In the genomic region with DNA sequence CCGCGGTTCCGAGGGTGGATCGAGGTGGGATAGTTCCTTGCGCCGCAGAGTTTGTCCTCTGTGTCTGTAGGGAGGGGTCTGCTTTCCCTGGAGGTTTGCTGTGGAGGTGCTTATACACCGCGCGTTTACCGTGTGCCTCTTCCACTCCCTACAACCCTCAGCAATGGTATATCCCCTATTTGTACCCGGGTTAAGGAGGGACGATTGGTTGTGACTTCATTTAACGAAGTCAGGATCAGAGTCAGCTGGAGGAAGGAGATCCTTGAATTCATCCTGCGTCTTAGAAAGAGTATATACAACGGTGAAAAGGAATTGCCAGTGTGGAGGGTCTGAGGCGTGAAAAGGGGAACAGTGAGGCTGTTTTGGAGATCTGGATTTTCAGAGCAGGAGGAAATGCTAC, we compare ENCODE assay signal across 8 mouse cellular contexts. TPM values are rescaled to one million over a fixed set of nuclear protein-coding genes. Genes with fewer than 3 reads are reported as not detected.
A peak's percentile ranks its signal among the peaks of the same experiment; 100 is the strongest.
DNase-seq lines count a peak whose midpoint lies in the region; ATAC-seq and TF ChIP-seq lines count a peak whose summit lies in the region.

No protein-coding gene starts in this region.

- no peak for TF ChIP-seq EP300 in stomach, postnatal 0 days (optimal IDR thresholded peaks at IDR 0.05)

- WGBS in cerebellum, adult 2 months: 3% methylated on average over 16 of the region's 16 CpGs
- 3% methylated on average over 16 of the region's 16 CpGs for WGBS in thymus, adult 2 months
- under 1% methylated on average over 16 of the region's 16 CpGs for WGBS in liver, embryonic 12.5 days (ENCODE audit: insufficient replicate concordance)
- WGBS in stomach, postnatal 0 days: under 1% methylated on average over 16 of the region's 16 CpGs

- peak overlapping the region; percentile 92 for H3K4me3 ChIP-seq in cerebellum, adult 2 months (replicated peaks; ENCODE audit: insufficient read depth, low read depth, low read length)
- H3K4me3 ChIP-seq in thymus, adult 2 months (ENCODE audit: control insufficient read depth, insufficient read depth, low read length): peak overlapping the region; percentile 81
- H3K4me3 ChIP-seq in liver, embryonic 12.5 days: peak overlapping the region; percentile 77
- H3K4me3 ChIP-seq in stomach, postnatal 0 days (ENCODE audit: low read depth, low read length): peak overlapping the region; percentile 79

- H3K27ac ChIP-seq in cerebellum, adult 2 months (ENCODE audit: insufficient read depth, low read length): no peak overlapping the region
- H3K27ac ChIP-seq in thymus, adult 2 months (ENCODE audit: control insufficient read depth, insufficient read depth, low read length): no peak overlapping the region
- peak overlapping the region; percentile 89 for H3K27ac ChIP-seq in liver, embryonic 12.5 days
- peak overlapping the region; percentile 91 for H3K27ac ChIP-seq in stomach, postnatal 0 days (replicated peaks)

- peaks cover 4% of the 10 kb centered on the region for H3K36me3 ChIP-seq in thymus, adult 2 months (ENCODE audit: control insufficient read depth, insufficient read depth, low read length)
- H3K36me3 ChIP-seq in liver, embryonic 12.5 days: peaks cover 24% of the 10 kb centered on the region
- no peaks in the 10 kb centered on the region; the same call in 1 of the 2 replicates for H3K36me3 ChIP-seq in stomach, postnatal 0 days (ENCODE audit: control insufficient read depth, insufficient read depth, low read length)

- H3K4me1 ChIP-seq in cerebellum, adult 2 months (ENCODE audit: control insufficient read depth, insufficient read depth, low read length): 0 out of 2 replicates have a peak, but pooled peaks cover 2% of the 10 kb centered on the region
- peaks cover 24% of the 10 kb centered on the region for H3K4me1 ChIP-seq in thymus, adult 2 months (replicated peaks; ENCODE audit: control insufficient read depth, insufficient read depth, low read length)
- H3K4me1 ChIP-seq in liver, embryonic 12.5 days: peaks cover 42% of the 10 kb centered on the region
- H3K4me1 ChIP-seq in stomach, postnatal 0 days (replicated peaks; ENCODE audit: control insufficient read depth, insufficient read depth): peaks cover 6% of the 10 kb centered on the region

- peak overlapping the region; percentile 91 for H3K4me2 ChIP-seq in liver, embryonic 12.5 days
- H3K4me2 ChIP-seq in stomach, postnatal 0 days (replicated peaks; ENCODE audit: low read depth): peak overlapping the region; percentile 96

- TF ChIP-seq POLR2A in cerebellum, adult 2 months (IDR thresholded peaks at IDR 0.05; ENCODE audit: borderline replicate concordance, insufficient read depth, low read length): no peak
- TF ChIP-seq POLR2A in thymus, adult 2 months (IDR thresholded peaks at IDR 0.05; ENCODE audit: control insufficient read depth, extremely low read depth, insufficient read depth, low read length, poor library complexity): no peak

- H3K9me3 ChIP-seq in liver, embryonic 12.5 days (replicated peaks): no peaks in the 10 kb centered on the region
- no peaks in the 10 kb centered on the region for H3K9me3 ChIP-seq in stomach, postnatal 0 days (ENCODE audit: control insufficient read depth, low read length)

- no peak for TF ChIP-seq CTCF in cerebellum, adult 2 months (IDR thresholded peaks at IDR 0.05; ENCODE audit: borderline replicate concordance, insufficient read depth, low read depth, low read length)
- no peak for TF ChIP-seq CTCF in thymus, adult 2 months (IDR thresholded peaks at IDR 0.05; ENCODE audit: borderline replicate concordance, control insufficient read depth, extremely low read depth, insufficient read depth, low read length, poor library complexity)
- TF ChIP-seq CTCF in stomach, postnatal 0 days (IDR thresholded peaks at IDR 0.05; ENCODE audit: low read depth): no peak

- peak overlapping the region; percentile 79 for H3K9ac ChIP-seq in liver, embryonic 12.5 days
- peak overlapping the region; percentile 85 for H3K9ac ChIP-seq in stomach, postnatal 0 days (ENCODE audit: low read length)

- no peak; the same call in 1 of the 2 replicates for ATAC-seq in liver, embryonic 12.5 days
- no peak for ATAC-seq in stomach, postnatal 0 days (ENCODE audit: low FRiP score, low TSS enrichment)

- DNase-seq in cerebellum, adult 2 months: no peak
- no peak for DNase-seq in cerebellum, postnatal 36 days
- no peak for DNase-seq in thymus, adult 2 months
- no peak for DNase-seq in thymus, adult 18-20 months
- no peak for DNase-seq in stomach, postnatal 0 days (ENCODE audit: low spot score)
- no peak for DNase-seq in cerebellum, adult 9-10 months
- no peak for DNase-seq in adrenal gland, adult 2 months

- no peaks in the 10 kb centered on the region for H3K27me3 ChIP-seq in cerebellum, adult 2 months (ENCODE audit: control insufficient read depth, insufficient read depth, low read length)
- H3K27me3 ChIP-seq in thymus, adult 2 months (ENCODE audit: control insufficient read depth, insufficient read depth, low read length): no peaks in the 10 kb centered on the region
- H3K27me3 ChIP-seq in liver, embryonic 12.5 days (replicated peaks): peaks cover 11% of the 10 kb centered on the region
- no peaks in the 10 kb centered on the region for H3K27me3 ChIP-seq in stomach, postnatal 0 days (ENCODE audit: control insufficient read depth, insufficient read depth, low read length)

RNA-seq across cellular contexts. Expression of gene Brms1, which starts 0.4 kb away (rescaled TPM):
- 17.6 and 20.8 TPM in 2 replicates for polyA plus RNA-seq in cerebellum, adult 2 months (2012; rRNA removed)
- 54.2 and 61.4 TPM in 2 replicates for polyA plus RNA-seq in thymus, adult 2 months (2012; rRNA removed)
- polyA plus RNA-seq in liver, embryonic 12.5 days (2016; fragmentation: Nextera tagmentation; extraction: Ambion mirVana): 40.4 TPM in 2 replicates
- polyA plus RNA-seq in stomach, postnatal 0 days (2015; fragmentation: Nextera tagmentation; extraction: Ambion mirVana): 42.3 and 45.6 TPM in 2 replicates
- 10 to 100 TPM; 28.5 to 28.8 TPM for total RNA-seq in adrenal gland, adult 2 months (2021)
- 30.3 and 36.2 TPM in 2 replicates for polyA plus RNA-seq in adrenal gland, adult 2 months (2012; rRNA removed)

RNA-seq across cellular contexts. Expression of gene AC124502.3, which starts 2.9 kb away (rescaled TPM):
- polyA plus RNA-seq in cerebellum, adult 2 months (2012; rRNA removed): 5.0 and 5.7 TPM in 2 replicates
- polyA plus RNA-seq in thymus, adult 2 months (2012; rRNA removed): 1.1 and 1.4 TPM in 2 replicates
- 0.20 and 0.23 TPM in 2 replicates for polyA plus RNA-seq in liver, embryonic 12.5 days (2016; fragmentation: Nextera tagmentation; extraction: Ambion mirVana)
- 0.24 and 1.1 TPM in 2 replicates for polyA plus RNA-seq in stomach, postnatal 0 days (2015; fragmentation: Nextera tagmentation; extraction: Ambion mirVana)
- total RNA-seq in adrenal gland, adult 2 months (2021): 1 to 10 TPM; 1.6 to 2.6 TPM
- polyA plus RNA-seq in adrenal gland, adult 2 months (2012; rRNA removed): 0.55 and 0.89 TPM in 2 replicates

RNA-seq across cellular contexts. Expression of gene B4gat1, which starts 3.0 kb away (rescaled TPM):
- polyA plus RNA-seq in cerebellum, adult 2 months (2012; rRNA removed): 104 and 108 TPM in 2 replicates
- polyA plus RNA-seq in thymus, adult 2 months (2012; rRNA removed): 23.8 and 25.1 TPM in 2 replicates
- 10.9 and 13.2 TPM in 2 replicates for polyA plus RNA-seq in liver, embryonic 12.5 days (2016; fragmentation: Nextera tagmentation; extraction: Ambion mirVana)
- 22.3 and 23.6 TPM in 2 replicates for polyA plus RNA-seq in stomach, postnatal 0 days (2015; fragmentation: Nextera tagmentation; extraction: Ambion mirVana)
- 10 to 100 TPM; 27.8 to 44.9 TPM for total RNA-seq in adrenal gland, adult 2 months (2021)
- polyA plus RNA-seq in adrenal gland, adult 2 months (2012; rRNA removed): 49.9 and 51.8 TPM in 2 replicates

RNA-seq across cellular contexts. Expression of gene Rin1, which starts 8.7 kb away (rescaled TPM):
- 2.8 and 3.7 TPM in 2 replicates for polyA plus RNA-seq in cerebellum, adult 2 months (2012; rRNA removed)
- 7.1 and 8.8 TPM in 2 replicates for polyA plus RNA-seq in thymus, adult 2 months (2012; rRNA removed)
- polyA plus RNA-seq in liver, embryonic 12.5 days (2016; fragmentation: Nextera tagmentation; extraction: Ambion mirVana): 0.50 and 0.92 TPM in 2 replicates
- 2.6 TPM in 2 replicates for polyA plus RNA-seq in stomach, postnatal 0 days (2015; fragmentation: Nextera tagmentation; extraction: Ambion mirVana)
- 1 to 10 TPM; 3.1 to 9.6 TPM for total RNA-seq in adrenal gland, adult 2 months (2021)
- 8.8 and 11.6 TPM in 2 replicates for polyA plus RNA-seq in adrenal gland, adult 2 months (2012; rRNA removed)

RNA-seq across cellular contexts. Expression of gene Slc29a2, which starts 17.9 kb away (rescaled TPM):
- 23.8 and 24.0 TPM in 2 replicates for polyA plus RNA-seq in cerebellum, adult 2 months (2012; rRNA removed)
- 12.7 and 14.6 TPM in 2 replicates for polyA plus RNA-seq in thymus, adult 2 months (2012; rRNA removed)
- 3.3 and 3.8 TPM in 2 replicates for polyA plus RNA-seq in liver, embryonic 12.5 days (2016; fragmentation: Nextera tagmentation; extraction: Ambion mirVana)
- polyA plus RNA-seq in stomach, postnatal 0 days (2015; fragmentation: Nextera tagmentation; extraction: Ambion mirVana): 1.7 and 1.8 TPM in 2 replicates
- total RNA-seq in adrenal gland, adult 2 months (2021): 1 to 10 TPM; 4.3 to 6.9 TPM
- 12.6 and 13.4 TPM in 2 replicates for polyA plus RNA-seq in adrenal gland, adult 2 months (2012; rRNA removed)

Comparison
In these comparisons a context has a peak if more than half of its experiments do, and no peak if none do; other contexts are left out.
1. H3K27ac ChIP-seq: peak in liver, embryonic 12.5 days (single experiment) and stomach, postnatal 0 days (single experiment); none in cerebellum, adult 2 months (single experiment) and thymus, adult 2 months (single experiment).
2. Peak in every context shown above with its lines, with median percentiles within 50 percentile points of each other: H3K4me3 ChIP-seq.